Mouse (Mus musculus) hindbrain, embryonic 11.5 days (tissue): ENCODE results near the gene Gli2. TPM values are rescaled to one million over a fixed set of nuclear protein-coding genes. Genes with fewer than 3 reads are reported as not detected.

Experiments
- ATAC-seq: fragments of 200-750 bp; cut with Nextera tagmentation; 2 replicates; pipeline ENCODE4 v1.8.0; 2017; ENCODE audit warnings: mild to moderate bottlenecking, moderate TSS enrichment, moderate library complexity; ENCODE audit not compliant: low FRiP score
- DNase-seq: peaks from one replicate; pipeline ENCODE4 v3.0.0-alpha.2; 2015; ENCODE audit warnings: low spot score
- H3K27ac ChIP-seq: fragments of 300-500 bp; sonication (generic); 2 replicates; pipeline ENCODE4 v1.5.1; 2014; ENCODE audit warnings: mild to moderate bottlenecking, low read depth, low read length
- H3K27me3 ChIP-seq: fragments of 300-500 bp; sonication (generic); 2 replicates; pipeline ENCODE4 v1.6.1; 2014; ENCODE audit warnings: mild to moderate bottlenecking, low read length, moderate library complexity, mixed read lengths; ENCODE audit not compliant: control insufficient read depth, insufficient read depth
- H3K36me3 ChIP-seq: fragments of 300-500 bp; sonication (generic); 2 replicates; pipeline ENCODE4 v1.6.1; 2014; ENCODE audit warnings: mild to moderate bottlenecking, low read length, moderate library complexity, mixed read lengths; ENCODE audit not compliant: control insufficient read depth, insufficient read depth
- H3K4me1 ChIP-seq: fragments of 300-500 bp; sonication (generic); replicated peaks from 2 replicates; pipeline ENCODE4 v1.6.1; 2014; ENCODE audit warnings: low read length, mixed read lengths; ENCODE audit not compliant: control insufficient read depth, insufficient read depth
- H3K4me2 ChIP-seq: fragments of 300-500 bp; sonication (generic); replicated peaks from 2 replicates; pipeline ENCODE4 v1.6.1; 2014; ENCODE audit warnings: mild to moderate bottlenecking, low read depth, low read length
- H3K4me3 ChIP-seq: fragments of 300-500 bp; sonication (generic); 2 replicates; pipeline ENCODE4 v1.5.1; 2014; ENCODE audit warnings: low read depth, low read length
- H3K9ac ChIP-seq: fragments of 300-500 bp; sonication (generic); 2 replicates; pipeline ENCODE4 v1.6.1; 2014; ENCODE audit warnings: low read depth, low read length
- H3K9me3 ChIP-seq: fragments of 300-500 bp; sonication (generic); 2 replicates; pipeline ENCODE4 v1.6.1; 2016; ENCODE audit warnings: low read length; ENCODE audit not compliant: control insufficient read depth
- WGBS: fragments of 180-500 bp; shearing (Covaris S2); extraction: QIAGEN DNeasy Blood & Tissue Kit; methylation state at CpG from one replicate; pipeline ENCODE4 v1.1.7; 2014; 5-methylcytosine and 5-hydroxymethylcytosine counted together
- polyA plus RNA-seq: library from polyadenylated mRNA; unstranded; fragments of >200 nt; fragmentation: Nextera tagmentation; extraction: Ambion mirVana; gene quantifications from 2 replicates; pipeline ENCODE4 v1.2.1, GENCODE M21; 2014

Gli2 gene
- polyA plus RNA-seq, 1 experiment from 2014 or later = 8.7 TPM

- H3K36me3 ChIP-seq = no peaks in the 10 kb centered on the region
Measured at GRCm38 (mm10) chr1:118810336-118810735, 243.1 kb downstream of the Gli2 start.

GRCm38 (mm10) chr1:118806727-118807126 lies 246.7 kb downstream of the Gli2 start:
- Histone ChIP-seq H3K4me1 (no peaks in the 10 kb centered on the region), H3K27me3 (no peaks in the 10 kb centered on the region), H3K9me3 (no peaks in the 10 kb centered on the region), H3K27ac (no peak overlapping the region), H3K9ac (no peak overlapping the region), H3K4me3 (no peak overlapping the region), H3K4me2 (no peak overlapping the region), H3K36me3 (no peaks in the 10 kb centered on the region)
- no peak for DNase-seq
- no peak for ATAC-seq
- WGBS = 100% methylated on average over 3 of the region's 3 CpGs

More at GRCm38 (mm10) chr1:118810336-118810735, 243.1 kb downstream of the Gli2 start:
- no peaks in the 10 kb centered on the region for H3K9me3 ChIP-seq
- H3K4me1 ChIP-seq = no peaks in the 10 kb centered on the region
- H3K4me3 ChIP-seq = no peak overlapping the region
- H3K27me3 ChIP-seq = no peaks in the 10 kb centered on the region
- WGBS = 79% methylated on average over 4 of the region's 4 CpGs
- ATAC-seq (no peak), DNase-seq (no peak)
- no peak overlapping the region for H3K27ac ChIP-seq
- no peak overlapping the region for H3K9ac ChIP-seq
- no peak overlapping the region for H3K4me2 ChIP-seq

- WGBS = 85% methylated on average over 5 of the region's 5 CpGs
- Histone ChIP-seq H3K4me3 (no peak overlapping the region), H3K27me3 (no peaks in the 10 kb centered on the region), H3K4me2 (no peak overlapping the region), H3K27ac (no peak overlapping the region), H3K9ac (no peak overlapping the region), H3K36me3 (no peaks in the 10 kb centered on the region), H3K9me3 (no peaks in the 10 kb centered on the region), H3K4me1 (no peaks in the 10 kb centered on the region)
- no peak for ATAC-seq
- no peak for DNase-seq
Measured at GRCm38 (mm10) chr1:118802166-118802565, 251.3 kb downstream of the Gli2 start.

- no peak for DNase-seq
- H3K36me3 ChIP-seq = no peaks in the 10 kb centered on the region
- H3K4me1 ChIP-seq = no peaks in the 10 kb centered on the region
- H3K4me3 ChIP-seq = no peak overlapping the region
- no peaks in the 10 kb centered on the region for H3K9me3 ChIP-seq
- H3K27ac ChIP-seq = no peak overlapping the region
- no peak overlapping the region for H3K9ac ChIP-seq
- whole genome bisulfite sequencing = 56% methylated on average over 7 of the region's 7 CpGs
- no peak for ATAC-seq
- no peaks in the 10 kb centered on the region for H3K27me3 ChIP-seq
- H3K4me2 ChIP-seq = no peak overlapping the region
Measured at GRCm38 (mm10) chr1:118799322-118800116, 253.9 kb downstream of the Gli2 start.

GRCm38 (mm10) chr1:118795415-118796167 lies 257.8 kb downstream of the Gli2 start:
- H3K27ac ChIP-seq = no peak overlapping the region
- H3K27me3 ChIP-seq = no peaks in the 10 kb centered on the region
- no peak overlapping the region for H3K4me2 ChIP-seq
- no peaks in the 10 kb centered on the region for H3K9me3 ChIP-seq
- peak; percentile 83 for ATAC-seq
- peak; percentile 27 for DNase-seq
- H3K4me3 ChIP-seq = no peak overlapping the region
- H3K4me1 ChIP-seq = no peaks in the 10 kb centered on the region
- 69% methylated on average over 18 of the region's 18 CpGs for WGBS
- H3K36me3 ChIP-seq = no peaks in the 10 kb centered on the region
- H3K9ac ChIP-seq = no peak overlapping the region

GRCm38 (mm10) chr1:118789871-118790270 lies 263.5 kb downstream of the Gli2 start:
- H3K4me3 ChIP-seq = no peak overlapping the region
- H3K4me1 ChIP-seq = no peaks in the 10 kb centered on the region
- no peaks in the 10 kb centered on the region for H3K36me3 ChIP-seq
- H3K9me3 ChIP-seq = no peaks in the 10 kb centered on the region
- no peak overlapping the region for H3K27ac ChIP-seq
- ATAC-seq (no peak), DNase-seq (no peak)
- H3K4me2 ChIP-seq = no peak overlapping the region
- H3K9ac ChIP-seq = no peak overlapping the region
- 77% methylated on average over 2 of the region's 2 CpGs for WGBS
- H3K27me3 ChIP-seq = no peaks in the 10 kb centered on the region; the same call in 1 of the 2 replicates

- no peak for DNase-seq
- WGBS = 70% methylated on average over 3 of the region's 3 CpGs
- no peak for ATAC-seq
Measured at GRCm38 (mm10) chr1:118789468-118789867, 264.0 kb downstream of the Gli2 start.

GRCm38 (mm10) chr1:118788813-118789212 lies 264.6 kb downstream of the Gli2 start:
- H3K4me2 ChIP-seq = no peak overlapping the region
- DNase-seq (no peak), ATAC-seq (no peak)
- H3K9ac ChIP-seq = no peak overlapping the region
- H3K36me3 ChIP-seq = no peaks in the 10 kb centered on the region
- no peaks in the 10 kb centered on the region for H3K4me1 ChIP-seq
- no peak overlapping the region for H3K27ac ChIP-seq
- no peaks in the 10 kb centered on the region; the same call in 1 of the 2 replicates for H3K27me3 ChIP-seq
- no peak overlapping the region for H3K4me3 ChIP-seq
- H3K9me3 ChIP-seq = no peaks in the 10 kb centered on the region
- WGBS = 85% methylated on average over 5 of the region's 5 CpGs

More at GRCm38 (mm10) chr1:118789468-118789867, 264.0 kb downstream of the Gli2 start:
- H3K9ac ChIP-seq = no peak overlapping the region
- H3K9me3 ChIP-seq = no peaks in the 10 kb centered on the region
- H3K4me2 ChIP-seq = no peak overlapping the region
- H3K27me3 ChIP-seq = no peaks in the 10 kb centered on the region; the same call in 1 of the 2 replicates
- no peaks in the 10 kb centered on the region for H3K36me3 ChIP-seq
- no peak overlapping the region for H3K27ac ChIP-seq
- H3K4me3 ChIP-seq = no peak overlapping the region
- no peaks in the 10 kb centered on the region for H3K4me1 ChIP-seq
